Mouse (Mus musculus): ENCODE results near the gene Stard9. TPM values are rescaled to one million over a fixed set of nuclear protein-coding genes. Genes with fewer than 3 reads are reported as not detected.

Gene Stard9
- 4.9 and 5.7 TPM in 2 replicates for polyA plus RNA-seq (2016; fragmentation: Nextera tagmentation; extraction: Ambion mirVana)

DNA sequence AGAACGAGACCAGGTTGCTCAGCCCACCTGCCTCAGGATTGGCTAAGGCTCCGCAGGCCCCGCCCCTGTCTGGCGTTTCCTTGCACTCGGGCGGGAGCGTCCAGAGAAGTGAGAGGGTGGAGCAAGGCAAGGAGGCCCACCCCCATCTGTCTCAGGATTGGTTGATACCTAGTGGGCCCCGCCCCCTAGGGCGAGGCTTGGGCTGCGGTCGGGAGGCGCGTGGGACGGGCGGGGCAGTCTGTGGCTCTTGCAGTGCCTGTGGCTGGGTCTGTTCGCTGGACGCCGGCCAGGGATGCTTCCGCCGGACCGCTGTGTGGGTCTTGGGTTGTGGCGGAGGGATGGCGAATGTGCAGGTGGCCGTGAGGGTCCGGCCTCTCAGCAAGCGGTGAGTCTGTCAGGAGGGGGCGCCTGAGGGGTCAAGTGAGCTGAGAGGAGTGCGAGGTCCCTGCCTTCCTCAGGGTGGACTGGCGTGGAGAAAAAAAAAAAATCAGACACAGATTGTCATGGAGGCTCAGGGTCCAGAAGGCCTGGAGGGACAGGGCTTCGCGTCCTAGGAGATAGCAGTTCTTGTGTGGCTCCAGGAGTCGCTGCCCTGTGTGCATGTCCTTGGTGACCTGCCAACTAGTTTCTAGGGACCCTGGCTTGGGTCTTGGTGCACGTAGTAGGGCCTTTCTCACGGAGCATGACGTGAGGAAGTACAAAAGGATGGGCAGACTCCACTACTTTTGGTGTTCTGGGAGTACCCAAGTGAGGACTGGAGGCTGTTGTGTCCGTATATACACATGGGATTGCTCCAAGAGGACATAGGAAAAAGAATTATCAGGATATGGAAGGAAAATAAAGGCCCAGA is at the start of gene Stard9:
Stard9 (plus strand) TSS at position 236 of the 850 bp plus-strand sequence.
- Histone ChIP-seq H3K27me3 (no peaks in the 10 kb centered on the region), H3K27ac (peak within 1 kb of the TSS; percentile 41; the same call in 1 of the 2 replicates), H3K36me3 (no peaks in the 10 kb centered on the region), H3K4me2 (peak within 1 kb of the TSS; percentile 63), H3K9me3 (no peaks in the 10 kb centered on the region), H3K4me1 (replicated peaks) (no peaks in the 10 kb centered on the region), H3K9ac (replicated peaks) (peak within 1 kb of the TSS; percentile 53), H3K4me3 (replicated peaks) (peak within 1 kb of the TSS; percentile 53)
- ATAC-seq (ENCODE audit: insufficient number of reproducible peaks, insufficient read depth, low FRiP score, low TSS enrichment, low read depth), result peak; percentile 100
- 3% methylated on average over 36 of the region's 36 CpGs for WGBS

- Histone ChIP-seq H3K4me1 (replicated peaks) (no peaks in the 10 kb centered on the region), H3K9ac (replicated peaks) (no peak overlapping the region), H3K4me2 (no peak overlapping the region), H3K9me3 (no peaks in the 10 kb centered on the region), H3K27ac (no peak overlapping the region), H3K27me3 (no peaks in the 10 kb centered on the region), H3K36me3 (peaks cover 79% of the 10 kb centered on the region), H3K4me3 (replicated peaks) (no peak overlapping the region)
- WGBS, result 83% methylated on average over 5 of the region's 5 CpGs
- ATAC-seq (ENCODE audit: insufficient number of reproducible peaks, insufficient read depth, low FRiP score, low TSS enrichment, low read depth), result no peak
These were observed 39.2 kb upstream of the Stard9 start for GRCm38 (mm10) chr2:120589759-120590158.

GRCm38 (mm10) chr2:120592227-120592626 is 36.7 kb upstream of the Stard9 start:
- Histone ChIP-seq H3K36me3 (peaks cover 79% of the 10 kb centered on the region), H3K4me3 (replicated peaks) (no peak overlapping the region), H3K4me1 (replicated peaks) (no peaks in the 10 kb centered on the region), H3K27ac (no peak overlapping the region), H3K27me3 (no peaks in the 10 kb centered on the region), H3K9me3 (no peaks in the 10 kb centered on the region), H3K9ac (replicated peaks) (no peak overlapping the region), H3K4me2 (no peak overlapping the region)
- 97% methylated on average over 1 of the region's 1 CpGs for WGBS
- ATAC-seq (ENCODE audit: insufficient number of reproducible peaks, insufficient read depth, low FRiP score, low TSS enrichment, low read depth), result no peak

GRCm38 (mm10) chr2:120597734-120598133 is 31.2 kb upstream of the Stard9 start:
- H3K9me3 ChIP-seq, result no peaks in the 10 kb centered on the region
- peaks cover 85% of the 10 kb centered on the region for H3K36me3 ChIP-seq
- H3K9ac ChIP-seq (replicated peaks), result no peak overlapping the region
- no peak for ATAC-seq (ENCODE audit: insufficient number of reproducible peaks, insufficient read depth, low FRiP score, low TSS enrichment, low read depth)
- H3K4me1 ChIP-seq (replicated peaks), result no peaks in the 10 kb centered on the region
- H3K27ac ChIP-seq, result no peak overlapping the region
- no peak overlapping the region for H3K4me2 ChIP-seq
- 88% methylated on average over 2 of the region's 2 CpGs for WGBS
- no peak overlapping the region for H3K4me3 ChIP-seq (replicated peaks)
- H3K27me3 ChIP-seq, result no peaks in the 10 kb centered on the region

- Histone ChIP-seq H3K9me3 (no peaks in the 10 kb centered on the region), H3K9ac (replicated peaks) (no peak overlapping the region), H3K4me1 (replicated peaks) (no peaks in the 10 kb centered on the region), H3K36me3 (peaks cover 79% of the 10 kb centered on the region), H3K27me3 (no peaks in the 10 kb centered on the region), H3K4me2 (no peak overlapping the region), H3K4me3 (replicated peaks) (no peak overlapping the region), H3K27ac (no peak overlapping the region)
- no peak for ATAC-seq (ENCODE audit: insufficient number of reproducible peaks, insufficient read depth, low FRiP score, low TSS enrichment, low read depth)
- WGBS, result 95% methylated on average over 4 of the region's 4 CpGs
These were observed 29.4 kb upstream of the Stard9 start for GRCm38 (mm10) chr2:120599506-120599905.

DNA sequence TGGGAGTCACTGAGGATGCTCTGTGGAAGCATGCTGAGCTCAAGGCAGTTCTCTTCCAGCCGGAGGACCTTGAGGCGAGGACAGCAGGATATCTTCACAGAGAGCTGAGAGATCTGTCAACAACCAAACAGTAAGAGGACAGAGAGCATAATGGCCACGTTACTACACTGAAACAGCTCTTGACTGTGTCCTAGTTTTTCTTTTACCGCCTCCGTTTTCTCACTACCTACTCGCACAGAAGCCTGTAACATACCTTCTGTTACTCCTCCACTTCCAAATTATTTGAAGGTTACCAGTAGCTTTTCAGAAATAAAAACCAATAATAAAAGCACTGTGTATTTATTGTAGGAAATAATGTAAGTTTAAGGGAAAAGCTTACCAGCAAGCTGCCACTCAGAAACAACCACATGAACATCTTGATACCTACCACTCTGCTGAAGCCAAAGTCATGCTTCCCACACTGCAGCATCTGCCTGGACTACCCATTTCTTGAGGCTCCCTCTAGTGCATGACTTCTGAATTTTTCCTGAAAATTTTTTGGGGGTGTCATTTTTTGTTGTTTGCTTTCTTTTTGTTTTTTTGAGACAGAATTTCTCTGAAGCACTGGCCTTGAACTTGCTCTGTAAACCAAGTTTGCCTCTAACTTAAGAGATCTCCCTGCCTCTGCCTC is 22.8 kb upstream of the Stard9 start:
- Histone ChIP-seq H3K27me3 (no peaks in the 10 kb centered on the region), H3K27ac (no peak overlapping the region), H3K4me3 (replicated peaks) (no peak overlapping the region), H3K4me1 (replicated peaks) (peaks cover 14% of the 10 kb centered on the region), H3K4me2 (no peak overlapping the region), H3K9ac (replicated peaks) (no peak overlapping the region), H3K36me3 (peaks cover 32% of the 10 kb centered on the region; the same call in 1 of the 2 replicates), H3K9me3 (no peaks in the 10 kb centered on the region)
- WGBS, result 91% methylated on average over 6 of the region's 6 CpGs
- ATAC-seq (ENCODE audit: insufficient number of reproducible peaks, insufficient read depth, low FRiP score, low TSS enrichment, low read depth), result no peak

GRCm38 (mm10) chr2:120608830-120609723 is 19.8 kb upstream of the Stard9 start, which contains the start of the genes Haus2 and Lrrc57:
Gene Haus2 (plus strand): TSS chr2:120609383.
Gene Lrrc57 (minus strand): TSS chr2:120609520.
- ATAC-seq (ENCODE audit: insufficient number of reproducible peaks, insufficient read depth, low FRiP score, low TSS enrichment, low read depth), result peak; percentile 92
- Histone ChIP-seq H3K27ac (peak within 1 kb of the TSS; percentile 89), H3K36me3 (peaks cover 30% of the 10 kb centered on the region), H3K4me2 (peak within 1 kb of the TSS; percentile 66), H3K4me1 (replicated peaks) (peaks cover 14% of the 10 kb centered on the region), H3K27me3 (no peaks in the 10 kb centered on the region), H3K9ac (replicated peaks) (peak within 1 kb of the TSS; percentile 78), H3K9me3 (no peaks in the 10 kb centered on the region), H3K4me3 (replicated peaks) (peak within 1 kb of the TSS; percentile 79)
- WGBS, result under 1% methylated on average over 52 of the region's 52 CpGs

- no peaks in the 10 kb centered on the region for H3K9me3 ChIP-seq
- peaks cover 68% of the 10 kb centered on the region for H3K36me3 ChIP-seq
- no peak for ATAC-seq (ENCODE audit: insufficient number of reproducible peaks, insufficient read depth, low FRiP score, low TSS enrichment, low read depth)
These were observed 12.4 kb upstream of the Stard9 start for GRCm38 (mm10) chr2:120616279-120617163.

DNA sequence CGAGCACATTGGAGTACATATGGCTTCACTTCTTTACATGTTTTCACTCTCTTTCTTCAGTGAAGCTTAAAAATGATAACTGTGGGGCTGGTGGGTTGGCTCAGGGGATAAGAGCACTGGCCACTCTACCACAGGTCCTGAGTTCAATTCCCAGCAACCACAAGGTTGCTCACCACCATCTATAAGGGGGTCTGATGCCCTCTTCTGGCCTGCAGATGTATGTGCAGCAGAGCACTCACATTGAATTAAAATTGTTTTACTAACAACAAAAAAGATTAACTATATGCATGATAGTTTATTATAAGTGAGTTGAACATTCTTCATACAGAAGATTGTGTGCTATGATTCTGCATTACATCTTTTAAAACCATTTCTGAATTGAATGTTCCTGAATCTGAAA is 9.4 kb upstream of the Stard9 start:
- ATAC-seq (ENCODE audit: insufficient number of reproducible peaks, insufficient read depth, low FRiP score, low TSS enrichment, low read depth), result no peak
- H3K27ac ChIP-seq, result no peak overlapping the region
- 100% methylated on average over 1 of the region's 1 CpGs for WGBS
- H3K27me3 ChIP-seq, result no peaks in the 10 kb centered on the region
- no peak overlapping the region for H3K4me3 ChIP-seq (replicated peaks)
- H3K36me3 ChIP-seq, result peaks cover 51% of the 10 kb centered on the region
- H3K4me1 ChIP-seq (replicated peaks), result no peaks in the 10 kb centered on the region
- H3K9ac ChIP-seq (replicated peaks), result no peak overlapping the region
- H3K9me3 ChIP-seq, result no peaks in the 10 kb centered on the region
- no peak overlapping the region for H3K4me2 ChIP-seq

More at GRCm38 (mm10) chr2:120616279-120617163, 12.4 kb upstream of the Stard9 start:
- no peak overlapping the region for H3K27ac ChIP-seq
- no peak overlapping the region for H3K4me2 ChIP-seq
- H3K4me3 ChIP-seq (replicated peaks), result no peak overlapping the region
- no peak overlapping the region for H3K9ac ChIP-seq (replicated peaks)
- WGBS, result 90% methylated on average over 5 of the region's 5 CpGs
- H3K27me3 ChIP-seq, result no peaks in the 10 kb centered on the region
- H3K4me1 ChIP-seq (replicated peaks), result no peaks in the 10 kb centered on the region

DNA sequence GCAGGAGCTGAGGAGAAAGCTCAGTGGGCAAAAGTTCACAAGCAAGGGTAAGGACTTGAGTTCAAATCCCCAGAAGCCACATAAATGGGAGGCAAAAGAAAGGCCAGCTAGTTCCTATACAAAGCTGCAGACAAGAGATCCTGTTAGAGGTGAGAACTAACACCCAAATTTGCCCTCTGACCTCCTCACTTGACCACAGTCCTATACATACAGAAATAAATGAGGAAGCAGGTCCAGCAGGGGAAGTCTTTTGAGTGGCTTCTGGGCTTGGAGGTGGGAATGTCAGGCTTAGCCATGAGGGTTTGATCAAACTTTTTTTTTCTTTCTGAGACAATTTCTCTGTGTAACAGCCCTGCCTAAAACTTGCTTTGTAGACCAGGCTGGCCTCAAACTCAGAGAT is 6.0 kb upstream of the Stard9 start:
- Histone ChIP-seq H3K9ac (replicated peaks) (no peak overlapping the region), H3K4me1 (replicated peaks) (no peaks in the 10 kb centered on the region), H3K27ac (no peak overlapping the region), H3K4me2 (no peak overlapping the region), H3K27me3 (no peaks in the 10 kb centered on the region), H3K36me3 (peaks cover 24% of the 10 kb centered on the region), H3K9me3 (no peaks in the 10 kb centered on the region), H3K4me3 (replicated peaks) (no peak overlapping the region)
- ATAC-seq (ENCODE audit: insufficient number of reproducible peaks, insufficient read depth, low FRiP score, low TSS enrichment, low read depth), result no peak
